Mouse (Mus musculus) retina, postnatal 1 day (tissue): ENCODE measurements around the gene Nhlrc3.

Experiments used
- DNase-seq: peaks from one replicate; pipeline ENCODE4 v3.0.0-alpha.2; 2012

Nhlrc3 gene

GRCm38 (mm10) chr3:53463046-53463764 is at the start of gene Nhlrc3, which contains the start of gene Proser1:
TSS of gene Nhlrc3 (minus strand) at chr3:53463332.
TSS of gene Proser1 (plus strand) at chr3:53463666.
- peak; percentile 99 for DNase-seq

GRCm38 (mm10) chr3:53502428-53502827 is 39.3 kb upstream of the Nhlrc3 start:
- DNase-seq, result peak; percentile 31

GRCm38 (mm10) chr3:53498351-53498905 is 35.3 kb upstream of the Nhlrc3 start:
- no peak for DNase-seq

- DNase-seq, result no peak
These were observed 25.2 kb upstream of the Nhlrc3 start, which contains the start of gene Stoml3 for GRCm38 (mm10) chr3:53488353-53488752. TSS of gene Stoml3 (plus strand) at chr3:53488653.

- DNase-seq, result no peak
These were observed 24.0 kb upstream of the Nhlrc3 start for GRCm38 (mm10) chr3:53486996-53487576.

GRCm38 (mm10) chr3:53486561-53486960 is 23.4 kb upstream of the Nhlrc3 start:
- no peak for DNase-seq

- DNase-seq, result no peak
These were observed 20.4 kb upstream of the Nhlrc3 start for GRCm38 (mm10) chr3:53483414-53484059.

DNA sequence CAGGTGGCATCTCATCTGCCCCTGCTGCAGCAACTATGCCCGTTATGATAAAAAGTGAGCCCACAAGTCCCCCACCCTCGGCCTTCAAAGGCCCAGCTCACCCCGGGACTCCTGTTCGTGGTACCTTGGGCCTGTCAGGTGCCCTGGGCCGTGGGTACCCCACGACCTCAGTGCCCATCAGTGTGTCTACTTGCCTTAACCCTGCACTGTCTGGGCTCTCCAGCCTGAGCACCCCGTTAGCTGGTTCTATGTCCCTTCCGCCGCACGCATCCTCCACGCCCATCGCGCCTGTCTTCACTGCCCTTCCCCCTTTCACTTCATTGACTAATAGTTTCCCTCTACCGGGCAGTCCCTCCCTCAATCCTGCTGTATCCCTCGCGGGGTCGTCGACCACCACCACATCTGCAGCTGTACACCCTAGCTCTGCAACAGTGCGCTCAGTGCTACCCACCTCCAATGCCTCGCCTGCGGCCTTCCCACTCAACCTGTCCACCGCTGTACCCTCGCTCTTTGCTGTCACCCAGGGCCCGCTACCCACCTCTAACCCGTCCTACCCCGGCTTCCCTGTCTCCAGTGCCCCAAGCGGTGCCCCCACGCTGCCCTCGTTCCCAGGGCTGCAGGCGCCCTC is 15.4 kb upstream of the Nhlrc3 start:
- DNase-seq, result no peak

GRCm38 (mm10) chr3:53477468-53477867 is 14.3 kb upstream of the Nhlrc3 start:
- DNase-seq, result no peak

DNA sequence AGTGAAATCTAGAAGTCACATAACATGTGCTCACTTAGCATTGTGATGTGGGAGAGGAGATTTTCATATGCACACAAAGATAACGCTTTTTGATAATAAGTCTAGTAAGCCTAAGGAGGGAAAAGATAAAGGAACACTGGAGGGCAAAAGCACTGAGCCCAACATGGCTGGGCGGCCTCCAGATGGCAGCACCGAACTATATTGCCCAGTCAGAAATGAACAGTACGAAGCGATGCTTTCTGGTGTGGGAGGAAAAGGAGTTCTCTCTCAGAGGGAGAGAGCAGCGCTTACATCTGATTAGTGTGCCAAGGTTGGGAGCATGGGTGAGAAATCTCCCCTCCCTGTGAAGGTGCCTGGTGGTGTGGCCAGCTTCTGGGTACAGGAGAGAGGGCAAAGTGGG is 12.8 kb upstream of the Nhlrc3 start:
- DNase-seq, result peak; percentile 43

DNA sequence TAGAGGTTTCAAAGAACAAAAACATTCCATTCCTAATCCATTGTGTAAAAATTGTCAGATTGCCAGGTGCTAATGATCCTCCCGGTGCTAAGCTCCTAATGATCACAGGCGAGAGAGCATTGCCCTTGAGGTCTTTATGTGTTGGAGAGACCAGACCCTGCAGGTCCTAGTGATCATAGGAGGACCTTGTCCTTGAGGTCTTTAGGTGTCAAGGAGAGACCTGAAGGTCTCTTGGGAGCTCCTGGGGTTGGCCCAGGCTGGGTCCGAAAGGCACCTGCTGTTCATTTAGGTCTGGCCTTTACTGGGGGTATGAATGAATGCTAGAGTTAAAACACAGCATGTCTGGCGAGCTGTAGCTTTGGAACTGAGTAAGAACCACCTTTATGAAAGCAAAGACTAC is 11.0 kb upstream of the Nhlrc3 start:
- DNase-seq, result no peak

GRCm38 (mm10) chr3:53472061-53472460 is 8.9 kb upstream of the Nhlrc3 start:
- DNase-seq, result no peak

GRCm38 (mm10) chr3:53469650-53470049 is 6.5 kb upstream of the Nhlrc3 start:
- no peak for DNase-seq

GRCm38 (mm10) chr3:53467356-53467755 is 4.2 kb upstream of the Nhlrc3 start:
- no peak for DNase-seq

DNA sequence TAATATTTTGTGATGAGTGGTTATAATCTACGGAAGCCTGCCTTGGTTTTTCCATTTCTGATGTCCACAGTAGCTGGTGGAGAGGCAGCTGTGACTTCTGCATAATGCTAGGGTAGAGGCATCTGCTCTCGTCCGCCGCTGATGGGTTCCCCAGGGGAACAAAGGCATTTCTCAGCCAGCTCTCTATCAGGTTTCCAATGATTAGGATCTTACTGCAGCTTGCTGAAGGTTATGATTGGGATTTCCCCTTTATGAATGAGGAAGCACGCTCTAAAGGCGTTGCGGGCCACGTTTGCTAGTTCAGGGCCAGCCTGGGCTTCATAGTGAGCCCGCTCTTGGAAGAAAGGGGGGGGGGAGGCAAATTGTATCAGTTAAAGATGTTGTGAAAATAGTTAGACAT is 3.3 kb upstream of the Nhlrc3 start:
- no peak for DNase-seq

DNA sequence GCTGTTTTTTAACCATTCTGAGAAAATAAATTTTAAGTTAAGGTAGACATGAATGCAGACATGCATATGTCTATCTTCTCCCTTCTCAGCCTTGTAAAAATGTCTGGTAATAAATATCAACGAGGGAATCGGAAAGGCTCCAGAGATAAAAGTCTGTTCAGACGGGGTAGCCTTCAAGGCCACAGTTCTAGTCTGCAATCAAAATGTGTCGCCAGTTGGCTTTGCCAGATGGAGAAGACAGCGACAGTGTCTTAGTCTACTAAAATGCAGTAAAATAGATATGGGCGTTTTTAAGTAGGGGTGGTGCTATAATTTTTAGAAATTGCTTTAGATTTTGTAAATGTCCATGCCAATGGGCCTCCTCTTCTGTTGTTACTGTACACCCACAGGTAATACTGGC is 2.2 kb upstream of the Nhlrc3 start:
- DNase-seq, result no peak

DNA sequence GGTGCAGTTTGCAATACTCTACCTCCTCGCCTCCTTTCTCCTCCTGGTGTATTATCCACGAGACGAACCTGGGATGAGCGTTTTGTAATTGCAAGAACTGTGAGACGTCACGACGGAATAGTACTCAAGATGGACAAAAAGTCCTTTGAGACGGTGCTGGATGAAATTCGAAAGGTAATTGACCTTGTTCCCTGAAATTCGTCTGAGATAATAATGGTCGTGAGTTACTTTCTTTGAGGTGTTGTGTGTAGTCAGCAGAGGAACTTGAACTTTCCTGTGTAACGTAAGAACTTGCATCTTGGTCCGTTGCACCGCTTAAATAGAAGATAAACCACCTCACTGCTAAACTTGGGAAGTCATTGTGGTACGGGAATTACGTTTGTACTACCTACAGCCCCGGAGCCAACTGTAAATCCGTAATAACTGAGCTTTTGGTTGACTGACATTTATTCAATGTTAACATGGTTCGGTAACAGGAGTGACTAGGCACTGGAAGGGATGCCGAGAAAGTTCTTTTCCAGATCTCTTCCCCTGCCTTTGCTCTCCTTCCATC is 1.1 kb upstream of the Nhlrc3 start:
- DNase-seq, result no peak

DNA sequence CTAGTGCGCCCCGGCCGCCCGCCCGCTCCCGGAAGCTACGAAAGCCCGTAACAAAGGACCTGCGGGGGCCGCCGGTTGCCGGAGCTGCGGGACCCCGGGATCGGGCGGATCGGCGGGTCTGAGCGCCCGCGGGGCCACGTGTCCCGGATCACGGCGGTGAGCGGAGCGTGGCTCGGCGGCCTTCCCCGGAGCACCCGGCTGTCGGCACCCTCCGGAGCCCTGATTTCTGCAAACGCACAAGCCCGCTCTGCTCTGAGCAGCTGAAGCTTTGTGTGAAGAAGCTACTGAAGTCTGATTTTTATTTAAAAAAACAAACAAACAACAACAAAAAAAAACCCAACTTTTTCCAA is 608 bp upstream of the Nhlrc3 start:
- no peak for DNase-seq

DNA sequence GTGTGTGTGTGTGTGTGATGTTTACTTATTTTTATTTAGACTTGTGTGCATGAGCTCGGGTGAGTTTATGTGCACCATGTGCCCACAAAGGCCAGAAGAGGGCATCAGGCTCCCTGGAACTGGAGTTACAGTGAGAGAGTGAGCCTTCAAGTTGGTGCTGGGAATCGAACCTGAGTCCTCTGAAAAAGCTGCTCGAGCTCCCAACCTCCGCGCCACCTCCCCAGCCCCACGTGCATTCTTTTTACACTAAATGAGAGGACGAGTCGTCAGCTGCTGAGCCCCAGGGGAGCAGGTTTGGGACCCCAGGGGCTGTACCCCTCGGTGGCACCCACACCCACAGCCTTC is 459 bp downstream of the Nhlrc3 start:
- no peak for DNase-seq

DNA sequence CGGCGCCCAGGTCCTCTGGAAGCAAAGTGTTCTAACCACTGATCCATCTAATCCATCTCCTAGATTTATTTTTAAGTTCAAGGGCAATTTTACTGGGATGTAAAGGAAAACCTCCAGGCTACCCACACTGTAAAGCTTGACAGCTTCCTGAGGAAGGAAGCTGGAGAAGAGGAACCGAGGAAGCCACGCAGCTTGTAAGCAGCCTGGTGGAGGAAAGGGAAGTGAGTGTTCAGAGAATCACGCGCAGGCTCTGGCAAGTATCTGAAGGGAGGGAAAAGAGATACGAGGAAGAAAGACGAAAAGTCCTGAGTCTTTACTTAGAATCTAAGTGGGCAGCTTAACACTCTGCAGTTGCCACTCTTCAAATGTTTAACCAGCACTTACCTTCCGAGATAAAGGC is 3.0 kb downstream of the Nhlrc3 start:
- no peak for DNase-seq

DNA sequence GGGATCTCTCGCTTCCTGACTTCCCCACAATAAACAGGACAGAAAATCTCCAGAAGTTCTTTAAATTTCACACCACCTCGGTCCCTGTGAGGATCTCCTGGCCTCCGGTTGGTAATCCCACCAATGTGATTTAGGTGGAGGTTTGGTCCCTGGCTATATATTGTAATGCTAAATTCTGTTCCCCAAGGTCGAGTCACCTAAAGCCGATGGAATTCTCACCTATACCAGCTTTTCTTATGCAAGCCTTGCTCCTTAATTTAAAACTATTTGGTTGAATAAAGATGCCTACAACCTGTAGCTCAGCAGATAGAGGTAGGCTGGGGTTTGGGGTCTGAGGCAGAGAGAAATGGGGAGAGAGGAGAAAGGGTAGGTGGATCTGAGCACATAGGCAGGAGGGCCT is 5.4 kb downstream of the Nhlrc3 start:
- no peak for DNase-seq

- DNase-seq, result no peak
These were observed 8.1 kb downstream of the Nhlrc3 start for GRCm38 (mm10) chr3:53454984-53455383.

DNA sequence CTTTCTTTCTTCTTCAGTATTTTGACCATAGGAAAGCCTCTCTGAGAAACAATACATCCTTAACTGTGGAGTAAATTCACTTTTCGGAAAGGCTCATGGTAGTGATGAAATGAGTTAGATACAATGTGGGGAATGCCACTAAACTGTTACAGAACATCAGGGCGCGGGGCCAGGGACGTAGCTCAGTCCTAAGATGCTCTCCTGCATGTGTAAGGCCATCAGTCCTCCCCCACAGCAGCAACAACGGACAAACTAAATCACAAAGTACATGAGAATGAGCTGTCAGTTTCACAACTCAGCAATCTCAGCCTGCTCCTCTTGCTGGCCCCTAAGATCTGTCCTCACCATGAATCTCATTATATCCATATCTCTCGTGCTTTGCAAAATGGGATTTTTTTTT is 8.6 kb downstream of the Nhlrc3 start:
- no peak for DNase-seq
